Mouse (Mus musculus) CD4-positive naive resting alpha-beta T cell, adult 76 days (primary cell): ENCODE measurements around the gene Ccdc136. TPM values are rescaled to one million over a fixed set of nuclear protein-coding genes. Genes with fewer than 3 reads are reported as not detected.

Source experiments
- total RNA-seq: library from RNA; stranded (reverse); gene quantifications from one replicate; pipeline ENCODE4 v1.2.4, GENCODE M21; 2023

Ccdc136 gene
- not detected for total RNA-seq

GRCm38 (mm10) chr6:29395910-29396713 lies at the start of gene Ccdc136:
Gene Ccdc136, plus strand, starts transcription at chr6:29396309.

GRCm38 (mm10) chr6:29347665-29348370 lies 48.3 kb upstream of the Ccdc136 start, which contains the start of gene Calu:
Gene Calu, plus strand, starts transcription at chr6:29348069.

GRCm38 (mm10) chr6:29388052-29388518 lies 8.0 kb upstream of the Ccdc136 start, which contains the start of gene Opn1sw:
Gene Opn1sw, minus strand, starts transcription at chr6:29388468.

GRCm38 (mm10) chr6:29433038-29433803 lies 37.1 kb downstream of the Ccdc136 start, which contains the start of gene Flnc:
Gene Flnc, plus strand, starts transcription at chr6:29433256.

GRCm38 (mm10) chr6:29467583-29468354 lies 71.7 kb downstream of the Ccdc136 start, which contains the start of gene Atp6v1f:
Gene Atp6v1f, plus strand, starts transcription at chr6:29467718.

GRCm38 (mm10) chr6:29471137-29471536 lies 75.0 kb downstream of the Ccdc136 start, which contains the start of gene Atp6v1fnb:
Gene Atp6v1fnb, plus strand, starts transcription at chr6:29471437.

Other genes with a start within 250 kb of the Ccdc136 start
- 81.0 TPM for gene Rbm28, start 231.3 kb upstream of the Ccdc136 start, total RNA-seq
- gene Prrt4, start 216.7 kb upstream of the Ccdc136 start, total RNA-seq: not detected
- gene Impdh1, start 179.9 kb upstream of the Ccdc136 start, total RNA-seq: 123 TPM
- gene Hilpda, start 123.8 kb upstream of the Ccdc136 start, total RNA-seq: 15.4 TPM
- gene Fam71f2, start 116.7 kb upstream of the Ccdc136 start, total RNA-seq: 1.2 TPM
- not detected for gene Fam71f1, start 77.2 kb upstream of the Ccdc136 start, total RNA-seq
- gene Calu, start 48.2 kb upstream of the Ccdc136 start, total RNA-seq: 51.8 TPM
- not detected for gene Opn1sw, start 7.8 kb upstream of the Ccdc136 start, total RNA-seq
- gene Flnc, start 36.9 kb downstream of the Ccdc136 start, total RNA-seq: not detected
- 150 TPM for gene Atp6v1f, start 71.4 kb downstream of the Ccdc136 start, total RNA-seq
- 7.6 TPM for gene Atp6v1fnb, start 75.1 kb downstream of the Ccdc136 start, total RNA-seq
- gene Kcp, start 111.6 kb downstream of the Ccdc136 start, total RNA-seq: not detected
- 25.5 TPM for gene Irf5, start 130.3 kb downstream of the Ccdc136 start, total RNA-seq
- gene Tnpo3, start 213.6 kb downstream of the Ccdc136 start, total RNA-seq: 107 TPM